Mouse (Mus musculus): ENCODE measurements around the gene Snx9.
A peak's percentile ranks its signal among the peaks of the same experiment; 100 is the strongest.

Gene Snx9

DNA sequence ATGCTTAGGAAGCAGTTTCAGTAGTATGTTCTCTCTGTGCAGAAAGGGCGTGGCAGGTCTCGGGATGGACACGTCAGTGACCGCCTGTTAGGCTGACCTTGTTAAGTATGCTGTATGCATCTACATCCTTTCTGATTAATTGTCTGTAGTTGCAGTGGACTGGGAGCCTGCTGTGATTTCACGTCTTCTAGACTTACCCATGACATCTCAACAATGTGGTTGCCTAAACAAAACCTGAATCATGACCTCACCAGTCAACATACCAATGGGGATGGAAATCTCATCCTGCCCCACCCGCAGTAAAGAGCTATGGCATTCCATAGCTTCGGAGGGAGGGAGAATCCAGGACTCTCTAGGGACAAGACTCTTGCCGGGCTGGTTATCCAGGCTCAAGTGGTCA lies 5.0 kb downstream of the Snx9 start:
- DNase-seq = no peak

DNA sequence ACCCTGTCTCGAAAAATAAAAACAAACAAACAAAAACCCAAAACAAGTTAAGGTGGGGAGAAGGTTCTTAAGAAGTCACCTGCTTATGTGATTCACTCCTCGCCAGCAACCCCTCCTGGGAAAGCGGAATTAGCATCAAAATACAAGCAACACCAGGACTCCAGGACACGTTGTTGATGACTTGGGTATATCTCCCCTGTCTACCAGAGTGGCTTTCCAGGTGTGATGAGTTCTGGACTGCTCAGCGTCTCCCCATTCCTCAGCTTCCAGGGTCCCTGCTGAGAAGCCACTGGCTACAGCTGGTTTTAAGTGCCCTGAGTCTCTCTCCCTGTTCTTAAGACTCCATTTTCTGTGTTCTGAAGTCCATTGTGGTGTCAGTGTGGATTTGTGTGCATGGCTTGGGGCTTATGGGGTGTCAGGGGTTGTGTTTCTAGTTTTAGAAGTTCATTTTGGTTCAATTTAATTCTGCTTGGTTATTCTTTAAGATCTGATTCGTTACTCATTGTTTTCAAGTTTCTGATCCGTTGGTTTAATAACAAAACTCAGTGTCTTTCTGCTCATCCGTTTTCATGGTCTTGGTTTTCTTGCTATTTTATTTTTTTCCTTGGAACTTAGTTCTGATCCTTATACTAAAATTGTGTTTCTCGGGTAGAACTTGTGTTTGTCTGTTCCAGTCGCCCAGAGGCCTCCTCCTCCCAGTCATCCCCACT lies 7.7 kb downstream of the Snx9 start:
- no peak for DNase-seq

DNA sequence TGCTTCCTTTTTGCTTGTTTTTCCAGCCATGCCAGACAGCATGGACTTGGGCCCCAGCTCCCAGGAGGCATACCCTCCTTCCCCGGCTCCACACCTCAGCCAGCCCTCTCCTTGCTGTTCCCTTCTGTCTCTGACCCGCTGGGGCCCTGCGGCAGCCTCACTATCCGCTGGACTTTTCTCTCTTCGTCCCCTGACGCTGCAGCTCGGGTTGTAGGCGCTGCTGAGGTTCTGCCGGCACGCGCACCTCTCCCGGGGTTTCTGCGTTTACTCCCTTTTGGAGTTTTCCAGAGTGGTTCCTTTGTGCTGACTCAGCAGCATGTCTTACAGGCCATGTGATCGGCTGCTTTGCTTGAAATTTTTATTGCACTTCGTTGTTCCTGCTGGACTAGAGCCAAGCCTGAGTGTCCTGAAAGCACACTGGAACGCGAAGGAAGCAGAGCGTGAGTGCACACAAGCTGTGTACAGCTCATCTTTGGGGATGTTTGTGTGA lies 8.3 kb downstream of the Snx9 start:
- DNase-seq = peak; percentile 42

DNA sequence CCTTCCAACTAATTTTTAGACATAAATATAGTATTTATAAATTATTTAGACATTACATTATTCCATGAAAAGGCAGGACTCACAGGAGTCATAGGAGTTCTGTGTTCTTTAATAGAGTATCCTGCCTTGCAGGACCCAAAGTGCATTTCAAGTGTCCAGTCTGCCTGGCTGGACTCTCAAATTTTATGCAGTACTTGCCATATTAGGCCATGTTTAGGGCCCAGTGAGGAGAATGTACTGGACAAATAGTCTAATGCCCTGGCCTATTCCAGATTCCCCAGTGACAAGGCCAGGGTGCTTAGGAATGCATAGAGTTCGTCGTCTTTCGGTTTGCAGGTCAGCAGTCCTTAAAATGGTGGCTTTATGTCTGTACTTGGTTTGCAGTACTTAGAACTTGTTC lies 8.9 kb downstream of the Snx9 start:
- DNase-seq = no peak

DNA sequence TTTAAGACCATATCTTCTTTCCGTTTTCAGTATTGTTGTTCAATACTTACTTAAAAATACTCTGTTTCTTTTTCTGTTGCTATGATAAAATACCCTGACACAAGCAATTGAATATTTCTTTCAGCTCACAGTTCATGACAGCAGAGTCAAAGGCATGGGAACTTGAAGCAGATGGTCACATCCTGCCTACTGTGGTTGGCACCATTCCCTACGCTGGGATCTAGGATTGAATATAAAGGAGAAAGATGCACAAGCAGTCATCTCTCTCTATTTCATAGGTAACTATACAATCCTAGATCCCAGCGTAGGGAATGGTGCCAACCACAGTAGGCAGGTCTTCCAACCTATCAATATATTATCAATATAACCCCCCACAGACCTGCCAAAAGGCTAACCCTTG lies 9.3 kb downstream of the Snx9 start:
- no peak for DNase-seq

DNA sequence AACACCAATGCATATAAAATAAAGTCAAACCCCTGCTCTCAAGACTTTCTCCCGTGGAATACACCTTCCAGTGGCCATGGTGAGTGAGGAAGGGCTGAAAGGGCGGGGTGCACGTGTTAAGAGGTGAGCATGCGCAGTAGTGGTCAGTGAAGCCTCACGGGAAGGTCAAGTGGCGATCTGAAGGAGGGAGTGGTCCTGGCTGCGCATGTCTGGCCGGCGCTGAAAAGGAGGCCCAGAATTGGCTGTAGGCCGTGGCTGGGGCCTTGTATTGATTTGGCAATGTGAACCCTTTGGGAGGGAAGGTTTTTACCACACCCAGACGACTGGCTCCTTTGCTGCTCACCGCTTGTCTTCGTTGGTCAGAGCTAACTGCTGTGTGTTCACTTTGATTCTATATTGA lies 12.8 kb downstream of the Snx9 start:
- no peak for DNase-seq

DNA sequence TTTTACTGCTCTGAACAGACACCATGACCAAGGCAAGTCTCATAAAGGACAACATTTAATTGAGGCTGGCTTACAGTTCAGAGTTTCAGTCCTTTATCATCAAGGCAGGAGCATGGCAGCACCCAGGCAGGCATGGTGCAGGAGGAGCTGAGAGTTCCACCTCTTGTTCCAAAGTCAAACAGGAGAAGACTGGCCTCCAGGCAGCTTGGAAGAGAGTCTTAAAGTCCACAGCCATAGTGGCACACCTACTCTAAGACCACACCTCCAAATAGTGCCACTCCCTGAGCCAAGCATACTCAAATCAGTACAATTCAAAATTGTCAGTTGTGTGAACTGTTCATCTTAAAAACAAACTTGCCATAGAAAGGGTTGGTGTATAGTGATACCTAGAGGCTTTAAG lies 14.4 kb downstream of the Snx9 start:
- no peak for DNase-seq

DNA sequence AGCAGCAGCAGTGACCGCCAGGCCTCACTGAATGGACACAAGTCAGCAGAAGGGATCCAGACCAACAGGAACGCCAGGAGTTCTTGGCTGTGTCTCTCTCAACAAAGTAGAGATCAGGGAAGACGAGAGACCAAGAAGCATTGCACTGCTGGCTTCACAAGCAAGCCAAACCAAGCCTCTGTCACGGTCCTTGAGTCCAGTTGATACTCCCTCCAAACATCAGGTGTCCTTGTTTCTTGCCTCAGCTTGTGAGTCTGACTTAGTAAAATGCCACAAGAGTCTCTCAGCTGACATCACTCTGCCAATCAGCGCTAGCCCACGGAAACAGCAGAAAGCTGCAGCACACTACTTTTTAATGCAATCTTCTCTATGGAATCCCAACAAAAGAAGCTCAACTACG lies 15.3 kb downstream of the Snx9 start:
- DNase-seq = no peak

DNA sequence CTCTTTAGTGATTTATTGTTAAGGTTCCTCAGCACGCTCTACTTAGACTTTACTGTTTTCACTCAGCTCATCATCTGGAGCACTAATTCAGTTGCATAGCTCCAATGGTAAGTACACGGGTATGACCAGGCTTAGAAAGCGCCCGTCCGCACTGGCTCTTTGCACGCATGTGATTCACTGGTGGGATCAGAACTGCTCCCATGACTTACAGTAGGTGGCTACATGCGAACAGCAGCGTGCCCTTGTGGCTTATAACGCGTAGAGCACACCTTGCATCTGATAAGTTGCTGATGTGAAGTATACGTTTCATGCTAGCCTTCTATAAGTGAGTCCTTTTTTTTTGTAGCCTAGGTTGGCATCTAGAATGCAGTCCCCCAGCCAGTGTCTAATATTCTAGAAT lies 16.1 kb downstream of the Snx9 start:
- DNase-seq = no peak

DNA sequence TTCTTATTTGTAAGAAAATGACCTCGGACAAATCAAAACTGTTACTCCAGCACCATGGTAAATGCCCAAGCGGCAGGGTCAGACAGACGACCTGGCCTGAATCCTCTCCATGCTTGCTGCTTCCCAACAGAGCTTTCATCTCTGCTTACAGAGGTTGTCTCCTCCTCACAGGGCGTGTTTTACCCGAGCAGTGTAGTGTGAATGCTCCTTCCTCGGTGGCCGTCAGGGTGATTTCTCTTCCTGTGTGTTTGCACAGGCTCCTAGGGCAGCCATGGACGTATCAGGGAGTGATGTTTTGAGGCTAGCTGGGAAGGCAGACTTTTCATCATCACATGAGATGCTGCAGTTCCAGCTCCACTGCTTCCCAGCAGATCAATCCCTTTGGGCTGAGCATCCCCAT lies 17.1 kb downstream of the Snx9 start:
- no peak for DNase-seq

DNA sequence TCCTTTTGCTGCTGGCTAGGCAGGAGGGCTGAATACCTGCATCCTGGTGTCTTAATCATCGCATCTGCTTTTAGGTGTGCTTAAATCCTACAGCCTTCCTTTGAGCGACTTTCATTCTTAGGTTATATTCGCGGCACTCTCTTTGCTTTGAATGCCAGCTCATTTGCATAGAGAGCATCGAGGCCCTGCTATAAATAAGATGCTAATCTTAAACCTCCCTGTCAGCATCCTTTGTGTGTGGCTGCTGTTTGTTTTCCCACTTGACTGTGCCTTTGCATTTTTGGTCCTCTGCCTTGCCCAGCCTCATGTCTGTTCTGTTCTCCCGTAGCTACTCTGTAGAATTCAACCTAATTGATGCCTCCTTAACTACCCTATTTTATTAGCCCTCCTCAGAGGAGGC lies 21.2 kb downstream of the Snx9 start:
- DNase-seq = no peak

DNA sequence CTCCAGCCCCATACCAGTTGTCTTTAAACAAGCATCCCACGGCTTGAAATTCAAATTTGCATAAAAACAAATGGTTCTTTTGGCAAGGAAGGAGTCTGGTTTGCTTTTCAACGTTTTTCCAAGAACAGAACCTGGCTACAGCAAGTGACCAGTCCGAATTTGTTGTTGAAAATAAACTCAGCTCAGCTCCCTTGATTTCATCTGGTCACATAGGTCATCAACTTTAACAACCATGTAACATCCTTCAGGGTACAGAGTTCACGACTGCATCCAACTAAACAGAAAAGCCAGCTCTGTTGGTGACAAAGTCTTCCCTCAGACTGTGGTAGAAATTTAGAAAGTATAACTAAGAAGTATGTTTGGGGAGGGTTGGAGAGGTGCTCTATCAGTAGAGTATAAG lies 21.7 kb downstream of the Snx9 start:
- DNase-seq = no peak

DNA sequence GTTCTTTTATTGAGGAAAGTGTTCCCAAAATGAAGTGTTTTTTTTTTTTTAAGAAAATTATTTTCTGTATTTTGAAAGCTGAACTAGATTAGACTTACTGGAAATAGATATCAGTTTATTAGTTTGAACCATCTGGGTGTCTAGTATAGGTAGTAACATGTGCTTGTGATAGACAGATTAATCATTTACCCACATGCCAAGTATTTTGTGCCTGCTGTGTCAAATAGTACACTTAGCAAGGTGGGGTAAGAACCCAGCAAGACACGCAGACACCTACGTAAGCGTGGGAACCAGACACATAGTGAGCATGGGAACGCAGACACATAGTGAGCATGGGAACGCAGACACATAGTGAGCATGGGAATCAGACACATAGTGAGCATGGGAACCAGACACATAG lies 22.6 kb downstream of the Snx9 start:
- DNase-seq = no peak

DNA sequence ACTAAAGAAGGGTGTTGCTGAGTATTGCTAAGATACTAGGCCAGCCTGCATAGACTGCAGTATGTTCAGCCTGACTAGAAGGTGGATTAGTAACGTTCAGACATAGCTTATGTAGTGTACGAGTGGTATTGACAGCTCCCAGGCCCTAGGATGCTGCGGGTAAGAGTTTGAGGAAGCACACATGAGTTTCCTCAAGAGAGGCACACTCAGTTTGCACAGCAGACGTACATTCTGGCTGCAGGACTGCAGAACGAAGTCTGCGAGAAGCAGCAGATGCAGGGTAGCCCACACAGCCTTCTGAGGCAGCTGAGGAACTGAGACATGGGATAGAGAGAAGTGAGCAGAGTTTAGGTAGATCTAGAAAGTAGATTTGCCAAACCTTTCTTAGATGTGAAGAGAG lies 26.3 kb downstream of the Snx9 start:
- no peak for DNase-seq

DNA sequence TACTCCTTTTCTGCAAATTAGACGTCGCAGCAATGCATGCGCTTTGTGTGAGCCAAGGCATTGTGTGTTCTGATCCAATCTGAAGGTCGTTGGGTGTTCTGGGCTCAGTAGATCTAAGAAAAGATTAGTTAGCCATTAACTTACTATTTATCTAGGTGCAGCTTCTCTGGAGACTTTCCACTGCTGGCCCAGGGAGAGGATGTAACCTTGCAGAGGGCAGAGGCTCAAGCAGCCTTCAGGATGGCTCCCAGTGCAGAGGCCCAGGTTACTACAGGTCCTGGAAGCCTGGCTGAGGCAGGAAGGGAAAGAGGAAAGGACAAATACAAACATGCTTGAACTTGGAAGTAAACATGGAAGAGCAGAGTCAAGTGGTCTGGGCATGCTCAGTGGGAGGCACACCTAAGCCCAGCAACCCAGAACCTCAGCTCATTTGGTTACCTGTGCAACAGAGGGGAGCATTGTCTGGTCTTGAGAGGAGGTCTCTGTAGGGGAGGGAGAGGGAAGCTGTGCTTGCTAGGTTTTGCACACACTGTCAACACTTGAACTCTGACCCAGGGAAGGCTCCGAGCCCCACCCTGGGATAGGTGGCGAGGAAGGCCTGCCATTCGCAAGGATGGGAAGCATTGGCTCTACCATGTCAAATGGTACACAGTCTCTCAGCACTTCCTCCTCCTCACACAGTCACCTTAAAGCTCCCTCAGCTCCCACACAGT lies 27.3 kb downstream of the Snx9 start:
- no peak for DNase-seq

DNA sequence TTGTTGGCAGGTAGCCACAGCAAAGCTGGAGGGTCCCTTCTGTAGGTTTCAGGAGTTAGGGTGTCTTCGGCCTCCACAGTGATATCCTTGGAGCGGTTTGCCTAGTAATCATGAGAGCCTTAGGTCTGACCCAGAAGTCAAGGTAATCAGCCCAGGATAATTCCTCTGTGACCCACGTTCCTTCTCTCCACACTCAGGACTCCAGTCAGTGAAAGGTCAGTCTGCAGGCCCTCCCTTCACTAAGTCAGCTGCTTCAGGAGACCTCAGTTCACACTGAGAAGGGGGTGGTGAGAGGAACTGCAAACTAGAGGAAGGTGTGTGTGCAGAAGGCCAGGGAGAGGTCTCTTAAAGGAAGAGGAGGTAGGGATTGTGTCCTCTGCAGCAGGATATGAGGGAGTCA lies 28.3 kb downstream of the Snx9 start:
- no peak for DNase-seq

DNA sequence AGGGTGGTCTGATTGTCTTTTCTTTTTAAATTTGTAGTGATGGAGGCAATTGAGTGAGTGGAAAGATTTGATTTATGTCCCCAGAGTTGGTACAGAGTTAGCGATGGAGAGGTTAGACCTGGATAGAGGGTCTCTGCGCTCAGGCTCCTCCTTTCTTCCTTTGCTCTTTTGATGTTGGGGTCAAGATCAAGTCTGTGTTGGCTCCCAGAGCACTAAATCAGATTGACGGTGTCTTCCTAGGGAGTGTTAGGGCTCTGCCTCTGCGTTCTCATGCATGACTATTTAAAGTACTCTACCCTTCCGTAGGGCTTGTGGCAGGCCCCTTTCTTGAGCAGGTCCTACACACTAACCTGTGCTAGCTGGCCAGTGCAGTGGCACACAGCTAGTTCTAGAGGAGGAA lies 28.9 kb downstream of the Snx9 start:
- no peak for DNase-seq

DNA sequence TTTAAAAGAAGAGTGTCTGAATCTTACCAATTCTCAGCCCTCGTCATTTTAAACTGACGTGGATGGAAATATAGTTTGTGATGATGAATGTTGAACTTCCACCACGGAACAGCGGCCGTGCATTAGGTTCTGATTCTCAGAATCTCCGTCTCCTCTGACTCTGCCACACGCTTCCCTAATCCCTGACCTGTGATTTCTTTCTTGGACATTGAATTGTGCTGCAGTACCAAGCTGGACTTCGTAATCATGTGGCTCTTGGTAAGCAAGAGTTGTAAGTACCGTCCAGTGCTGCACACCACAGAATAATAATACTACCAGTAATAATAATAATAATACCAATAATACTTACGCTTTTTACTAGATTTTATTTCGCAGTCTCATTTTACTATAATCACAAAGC lies 29.6 kb downstream of the Snx9 start:
- no peak for DNase-seq

DNA sequence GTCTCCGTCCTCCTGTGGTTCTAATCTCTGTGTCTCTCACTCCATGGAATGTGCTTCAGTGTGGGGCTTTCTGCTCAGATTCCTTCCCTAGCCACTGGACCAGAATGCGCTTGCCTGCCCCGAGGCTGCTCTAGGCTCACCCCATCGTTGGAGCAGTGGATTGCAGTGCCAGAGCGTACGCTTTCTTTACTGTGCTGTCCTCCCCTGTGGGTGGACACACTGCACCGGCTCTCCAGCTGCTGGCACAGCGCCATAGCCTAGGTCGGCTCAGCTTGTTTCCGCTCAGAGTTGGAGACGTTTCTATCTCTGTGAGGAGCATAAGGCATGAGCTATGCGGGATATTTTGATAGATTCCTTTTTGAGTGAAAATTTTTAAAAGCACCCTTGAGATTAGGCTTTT lies 31.4 kb downstream of the Snx9 start:
- peak; percentile 58 for DNase-seq

DNA sequence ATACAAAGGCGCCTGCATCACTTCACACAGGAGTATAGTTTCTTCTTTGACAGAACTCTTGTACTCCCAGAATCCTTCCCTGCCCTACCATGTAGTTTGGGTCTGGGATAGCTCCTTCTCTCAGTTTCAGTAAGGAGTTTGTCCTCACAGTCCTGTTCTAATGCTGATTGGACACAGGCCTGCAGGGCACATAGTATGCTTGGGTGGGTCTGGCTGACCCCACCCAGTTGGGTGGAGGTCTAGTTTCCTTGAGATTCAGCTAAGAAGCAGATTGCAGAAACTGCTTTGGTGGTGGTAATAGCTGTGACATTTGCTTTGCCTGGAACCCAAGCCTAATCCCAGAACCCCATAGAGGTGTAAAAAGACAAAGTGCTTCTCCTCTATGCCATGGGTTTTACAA lies 33.4 kb downstream of the Snx9 start:
- no peak for DNase-seq

DNA sequence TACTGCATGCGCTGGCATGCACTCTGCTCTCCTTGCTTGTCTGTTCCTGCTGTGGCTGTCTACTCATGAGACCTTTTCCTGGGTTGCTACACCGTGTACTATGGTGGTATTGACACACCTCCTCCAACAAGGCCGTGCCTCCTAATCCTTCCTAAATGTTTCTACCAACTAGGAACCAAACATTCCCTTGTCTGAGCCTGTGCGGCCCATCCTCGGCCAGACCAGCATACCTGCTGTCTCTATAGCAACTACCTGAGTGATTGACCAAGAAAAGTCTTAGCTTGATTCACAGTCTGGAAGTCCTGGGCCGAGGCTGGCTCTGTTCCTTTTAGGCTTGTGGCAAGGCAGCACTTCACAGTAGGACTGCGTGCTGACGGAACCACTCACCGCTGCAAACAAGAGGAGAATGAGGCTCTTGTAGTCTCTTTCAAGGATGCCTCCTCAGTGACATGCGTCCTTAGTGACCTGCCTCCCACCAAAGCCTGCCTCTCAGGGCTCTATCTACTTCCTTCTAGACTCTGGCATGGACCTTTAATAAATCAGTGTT lies 36.6 kb downstream of the Snx9 start:
- no peak for DNase-seq

DNA sequence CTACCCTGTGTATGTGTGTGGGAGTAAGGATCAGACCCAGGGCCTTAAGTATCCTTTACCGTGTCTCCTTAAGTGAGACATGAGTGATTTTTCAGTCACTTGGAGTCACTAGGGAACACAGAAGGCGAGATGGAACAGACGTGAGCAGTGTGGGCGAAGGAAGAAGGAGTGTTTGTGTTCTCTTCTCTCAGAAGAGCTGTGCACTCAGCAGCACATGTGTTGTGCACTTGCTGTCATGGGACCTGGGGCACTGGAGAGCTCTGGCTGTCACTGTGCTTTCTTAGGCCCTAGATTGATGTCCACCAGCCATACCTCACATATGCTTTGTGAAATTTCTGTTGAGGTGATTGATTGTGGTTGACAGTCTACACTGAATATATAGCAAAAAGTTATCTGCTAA lies 37.7 kb downstream of the Snx9 start:
- DNase-seq = no peak

DNA sequence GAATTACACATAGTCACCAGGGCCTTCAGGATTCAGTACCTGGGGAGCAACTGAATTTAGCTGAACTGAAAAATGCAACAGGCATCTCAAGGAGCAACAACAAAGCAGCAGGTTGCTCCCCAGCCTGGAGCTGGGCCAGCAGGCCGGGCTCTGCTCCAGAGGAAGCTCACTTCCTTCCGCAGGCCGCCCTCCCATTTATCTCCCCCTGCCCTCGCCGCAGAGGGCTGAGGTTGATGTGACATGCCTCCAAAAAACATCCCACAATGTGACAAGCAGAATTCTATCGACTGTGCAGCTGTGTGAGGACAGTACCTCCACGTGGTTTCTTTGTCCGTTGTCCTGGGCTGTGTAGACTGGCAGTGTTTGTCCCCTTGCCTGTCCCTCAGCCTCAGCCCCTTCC lies 44.3 kb downstream of the Snx9 start:
- DNase-seq = peak; percentile 41

DNA sequence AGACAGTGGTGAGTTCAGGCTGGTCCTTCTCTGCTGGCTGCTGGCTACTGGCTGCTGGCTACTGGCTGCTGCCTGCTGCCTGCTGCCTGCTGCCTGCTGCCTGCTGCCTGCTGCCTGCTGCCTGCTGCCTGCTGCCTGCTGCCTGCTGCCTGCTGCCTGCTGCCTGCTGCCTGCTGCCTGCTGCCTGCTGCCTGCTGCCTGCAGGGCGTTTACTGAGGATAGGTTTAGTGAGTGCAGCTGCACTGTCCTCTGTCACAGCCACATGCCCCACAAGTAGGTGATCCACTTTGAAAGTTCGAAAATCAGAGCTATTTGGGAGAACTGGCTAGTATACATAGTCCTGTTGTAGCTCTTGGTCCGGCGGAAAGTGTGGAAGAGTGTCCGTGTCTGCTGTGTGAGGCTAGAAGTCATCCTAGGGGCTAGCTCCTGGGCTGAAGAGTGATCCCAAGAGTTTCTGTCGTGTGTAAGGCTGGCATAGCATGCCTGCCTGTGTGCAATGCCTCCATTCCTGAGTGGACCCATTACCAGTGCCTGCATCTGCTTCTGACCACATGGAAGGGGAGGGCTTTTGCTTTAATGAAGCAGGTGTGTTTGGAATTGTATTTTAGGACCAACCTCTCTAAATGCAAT lies 45.2 kb downstream of the Snx9 start:
- DNase-seq = no peak

Data from cerebellum, adult 11 months (tissue).